Mouse (Mus musculus) kidney, postnatal 10 days (tissue): ENCODE results near the gene Epb41l1.

Experiments used
- DNase-seq: peaks from one replicate; pipeline ENCODE4 v3.0.0; 2021; ENCODE audit warnings: mixed read lengths

Gene Epb41l1

GRCm38 (mm10) chr2:156425618-156426017, 4.9 kb downstream of the Epb41l1 start:
- no peak for DNase-seq

GRCm38 (mm10) chr2:156426151-156426550, 5.4 kb downstream of the Epb41l1 start:
- DNase-seq, result no peak

- peak; percentile 65 for DNase-seq
Measured at GRCm38 (mm10) chr2:156429836-156430235, 9.1 kb downstream of the Epb41l1 start.

- peak; percentile 29 for DNase-seq
Measured at GRCm38 (mm10) chr2:156430326-156430725, 9.6 kb downstream of the Epb41l1 start.

- DNase-seq, result no peak
Measured at GRCm38 (mm10) chr2:156431409-156431808, 10.7 kb downstream of the Epb41l1 start.

- no peak for DNase-seq
Measured at GRCm38 (mm10) chr2:156432086-156432485, 11.4 kb downstream of the Epb41l1 start.

GRCm38 (mm10) chr2:156432874-156433868, 12.5 kb downstream of the Epb41l1 start:
- DNase-seq, result peak; percentile 89

GRCm38 (mm10) chr2:156437637-156438036, 16.9 kb downstream of the Epb41l1 start:
- no peak for DNase-seq

GRCm38 (mm10) chr2:156439666-156440462, 19.2 kb downstream of the Epb41l1 start:
- peak; percentile 53 for DNase-seq

- no peak for DNase-seq
Measured at GRCm38 (mm10) chr2:156441909-156442308, 21.2 kb downstream of the Epb41l1 start.

- DNase-seq, result no peak
Measured at GRCm38 (mm10) chr2:156443323-156443722, 22.6 kb downstream of the Epb41l1 start.

- no peak for DNase-seq
Measured at GRCm38 (mm10) chr2:156446489-156447035, 25.9 kb downstream of the Epb41l1 start.

- peak; percentile 74 for DNase-seq
Measured at GRCm38 (mm10) chr2:156447413-156448295, 26.9 kb downstream of the Epb41l1 start.

GRCm38 (mm10) chr2:156451225-156452148, 30.8 kb downstream of the Epb41l1 start:
- no peak for DNase-seq

GRCm38 (mm10) chr2:156452149-156452536, 31.4 kb downstream of the Epb41l1 start:
- no peak for DNase-seq

- DNase-seq, result peak; percentile 88
Measured at GRCm38 (mm10) chr2:156453822-156454221, 33.1 kb downstream of the Epb41l1 start.

GRCm38 (mm10) chr2:156455508-156456108, 34.9 kb downstream of the Epb41l1 start:
- no peak for DNase-seq

GRCm38 (mm10) chr2:156456386-156457342, 36.0 kb downstream of the Epb41l1 start:
- no peak for DNase-seq

GRCm38 (mm10) chr2:156457343-156457717, 36.6 kb downstream of the Epb41l1 start:
- peak; percentile 47 for DNase-seq
